Mouse (Mus musculus) intestine, embryonic 15.5 days (tissue): ENCODE measurements around the gene Wdr73. TPM values are rescaled to one million over a fixed set of nuclear protein-coding genes. Genes with fewer than 3 reads are reported as not detected.
A peak's percentile ranks its signal among the peaks of the same experiment; 100 is the strongest.

ENCODE experiments used
- ATAC-seq: fragments of 200-750 bp; cut with Nextera tagmentation; 2 replicates; pipeline ENCODE4 v1.8.0; 2017; ENCODE audit warnings: moderate TSS enrichment, moderate library complexity
- H3K27ac ChIP-seq: fragments of 300-500 bp; sonication (generic); 2 replicates; pipeline ENCODE4 v1.5.1; 2015; ENCODE audit warnings: mild to moderate bottlenecking, inconsistent platforms
- H3K27me3 ChIP-seq: fragments of 300-500 bp; sonication (generic); replicated peaks from 2 replicates; pipeline ENCODE4 v1.6.1; 2015; ENCODE audit warnings: inconsistent platforms
- H3K36me3 ChIP-seq: fragments of 300-500 bp; sonication (generic); 2 replicates; pipeline ENCODE4 v1.6.1; 2015; ENCODE audit warnings: inconsistent platforms
- H3K4me1 ChIP-seq: fragments of 300-500 bp; sonication (generic); replicated peaks from 2 replicates; pipeline ENCODE4 v1.6.1; 2015; ENCODE audit warnings: inconsistent platforms
- H3K4me2 ChIP-seq: fragments of 300-500 bp; sonication (generic); replicated peaks from 2 replicates; pipeline ENCODE4 v1.6.1; 2015; ENCODE audit warnings: mild to moderate bottlenecking, inconsistent platforms
- H3K4me3 ChIP-seq: fragments of 300-500 bp; sonication (generic); replicated peaks from 2 replicates; pipeline ENCODE4 v1.5.1; 2015; ENCODE audit warnings: inconsistent platforms
- H3K9ac ChIP-seq: fragments of 300-500 bp; sonication (generic); 2 replicates; pipeline ENCODE4 v1.6.1; 2015; ENCODE audit warnings: inconsistent platforms
- H3K9me3 ChIP-seq: fragments of 300-500 bp; sonication (generic); 2 replicates; pipeline ENCODE4 v1.6.1; 2016; ENCODE audit warnings: inconsistent platforms
- WGBS: fragments of 180-500 bp; shearing (Covaris S2); methylation state at CpG from one replicate; pipeline ENCODE4 v1.1.7; 2015; 5-methylcytosine and 5-hydroxymethylcytosine counted together
- polyA plus RNA-seq: library from polyadenylated mRNA; unstranded; fragments of >200 nt; fragmentation: Nextera tagmentation; extraction: Ambion mirVana; gene quantifications from 2 replicates; pipeline ENCODE4 v1.2.1, GENCODE M21; 2015

The Wdr73 gene
- polyA plus RNA-seq, 1 experiment from 2014 or later: 32.8 TPM

GRCm38 (mm10) chr7:80864831-80865230, 36.2 kb downstream of the Wdr73 start:
- peak overlapping the region; percentile 84; the same call in 1 of the 2 replicates for H3K27ac ChIP-seq
- no peak overlapping the region for H3K9ac ChIP-seq
- WGBS: 73% methylated on average over 8 of the region's 8 CpGs
- ATAC-seq: no peak
- H3K27me3 ChIP-seq: no peaks in the 10 kb centered on the region
- peaks cover 9% of the 10 kb centered on the region for H3K36me3 ChIP-seq
- H3K4me3 ChIP-seq: no peak overlapping the region
- peaks cover 32% of the 10 kb centered on the region for H3K4me1 ChIP-seq
- H3K9me3 ChIP-seq: no peaks in the 10 kb centered on the region
- no peak overlapping the region for H3K4me2 ChIP-seq

- no peak for ATAC-seq
- 71% methylated on average over 1 of the region's 1 CpGs for WGBS
- H3K4me3 ChIP-seq: no peak overlapping the region
Observed at GRCm38 (mm10) chr7:80864151-80864550, 36.9 kb downstream of the Wdr73 start.

GRCm38 (mm10) chr7:80863520-80863919, 37.5 kb downstream of the Wdr73 start:
- peak overlapping the region; percentile 10; the same call in 1 of the 2 replicates for H3K9ac ChIP-seq
- 81% methylated on average over 5 of the region's 5 CpGs for WGBS
- no peak overlapping the region for H3K27ac ChIP-seq
- 0 out of 2 replicates have a peak overlapping the region, but pooled peaks have one; percentile 12 for H3K4me2 ChIP-seq
- no peaks in the 10 kb centered on the region for H3K27me3 ChIP-seq
- ATAC-seq: no peak
- H3K36me3 ChIP-seq: peaks cover 9% of the 10 kb centered on the region
- peaks cover 33% of the 10 kb centered on the region for H3K4me1 ChIP-seq
- no peaks in the 10 kb centered on the region for H3K9me3 ChIP-seq
- H3K4me3 ChIP-seq: no peak overlapping the region

More at GRCm38 (mm10) chr7:80864151-80864550, 36.9 kb downstream of the Wdr73 start:
- peaks cover 9% of the 10 kb centered on the region for H3K36me3 ChIP-seq
- H3K4me1 ChIP-seq: peaks cover 33% of the 10 kb centered on the region
- H3K9me3 ChIP-seq: no peaks in the 10 kb centered on the region
- 0 out of 2 replicates have a peak overlapping the region, but pooled peaks have one; percentile 6 for H3K4me2 ChIP-seq
- H3K27me3 ChIP-seq: no peaks in the 10 kb centered on the region
- H3K27ac ChIP-seq: 0 out of 2 replicates have a peak overlapping the region, but pooled peaks have one; percentile 84
- no peak overlapping the region for H3K9ac ChIP-seq

GRCm38 (mm10) chr7:80862475-80862874, 38.6 kb downstream of the Wdr73 start:
- H3K4me1 ChIP-seq: peaks cover 33% of the 10 kb centered on the region
- H3K4me3 ChIP-seq: no peak overlapping the region
- peaks cover 3% of the 10 kb centered on the region; the same call in 1 of the 2 replicates for H3K36me3 ChIP-seq
- 0 out of 2 replicates have a peak overlapping the region, but pooled peaks have one; percentile 14 for H3K4me2 ChIP-seq
- 82% methylated on average over 2 of the region's 2 CpGs for WGBS
- no peak for ATAC-seq
- H3K9ac ChIP-seq: no peak overlapping the region
- H3K9me3 ChIP-seq: no peaks in the 10 kb centered on the region
- no peaks in the 10 kb centered on the region for H3K27me3 ChIP-seq
- no peak overlapping the region for H3K27ac ChIP-seq

GRCm38 (mm10) chr7:80860729-80861274, 40.3 kb downstream of the Wdr73 start, which contains the start of gene Zscan2:
Zscan2 (plus strand) TSS chr7:80860920.
- Histone ChIP-seq H3K4me2 (peak within 1 kb of the TSS; percentile 81), H3K36me3 (peaks cover 3% of the 10 kb centered on the region; the same call in 1 of the 2 replicates), H3K9ac (peak within 1 kb of the TSS; percentile 92), H3K27me3 (no peaks in the 10 kb centered on the region), H3K27ac (peak within 1 kb of the TSS; percentile 92), H3K9me3 (no peaks in the 10 kb centered on the region), H3K4me1 (peaks cover 28% of the 10 kb centered on the region), H3K4me3 (peak within 1 kb of the TSS; percentile 98)
- WGBS: under 1% methylated on average over 40 of the region's 40 CpGs
- peak; percentile 98 for ATAC-seq

- no peaks in the 10 kb centered on the region for H3K9me3 ChIP-seq
- H3K4me3 ChIP-seq: peak overlapping the region; percentile 98
- no peaks in the 10 kb centered on the region for H3K27me3 ChIP-seq
- H3K36me3 ChIP-seq: peaks cover 3% of the 10 kb centered on the region; the same call in 1 of the 2 replicates
- under 1% methylated on average over 13 of the region's 13 CpGs for WGBS
- H3K4me2 ChIP-seq: peak overlapping the region; percentile 76
- H3K4me1 ChIP-seq: peaks cover 23% of the 10 kb centered on the region
- ATAC-seq: peak; percentile 67
- H3K9ac ChIP-seq: peak overlapping the region; percentile 92
- H3K27ac ChIP-seq: no peak overlapping the region
Observed at GRCm38 (mm10) chr7:80860227-80860626, 40.8 kb downstream of the Wdr73 start.

- Histone ChIP-seq H3K4me1 (peaks cover 10% of the 10 kb centered on the region; the same call in 1 of the 2 replicates), H3K9me3 (no peaks in the 10 kb centered on the region), H3K36me3 (no peaks in the 10 kb centered on the region), H3K27me3 (no peaks in the 10 kb centered on the region), H3K9ac (no peak overlapping the region), H3K4me2 (no peak overlapping the region), H3K4me3 (no peak overlapping the region), H3K27ac (no peak overlapping the region)
- ATAC-seq: no peak
- WGBS: 20% methylated on average over 6 of the region's 6 CpGs
Observed at GRCm38 (mm10) chr7:80857181-80857580, 43.9 kb downstream of the Wdr73 start.

GRCm38 (mm10) chr7:80855316-80855715, 45.8 kb downstream of the Wdr73 start:
- Histone ChIP-seq H3K9me3 (no peaks in the 10 kb centered on the region), H3K27ac (no peak overlapping the region), H3K4me3 (no peak overlapping the region), H3K36me3 (no peaks in the 10 kb centered on the region), H3K4me1 (peaks cover 5% of the 10 kb centered on the region; the same call in 1 of the 2 replicates), H3K4me2 (no peak overlapping the region), H3K27me3 (no peaks in the 10 kb centered on the region), H3K9ac (no peak overlapping the region)
- no peak for ATAC-seq

GRCm38 (mm10) chr7:80853218-80853617, 47.9 kb downstream of the Wdr73 start:
- H3K4me3 ChIP-seq: no peak overlapping the region
- H3K9ac ChIP-seq: no peak overlapping the region
- ATAC-seq: no peak
- WGBS: 94% methylated on average over 3 of the region's 3 CpGs
- H3K27me3 ChIP-seq: no peaks in the 10 kb centered on the region
- no peaks in the 10 kb centered on the region for H3K36me3 ChIP-seq
- H3K27ac ChIP-seq: no peak overlapping the region
- no peaks in the 10 kb centered on the region for H3K4me1 ChIP-seq
- no peak overlapping the region for H3K4me2 ChIP-seq
- no peaks in the 10 kb centered on the region for H3K9me3 ChIP-seq

- Histone ChIP-seq H3K9me3 (no peaks in the 10 kb centered on the region), H3K36me3 (no peaks in the 10 kb centered on the region), H3K27ac (no peak overlapping the region), H3K4me1 (no peaks in the 10 kb centered on the region), H3K27me3 (no peaks in the 10 kb centered on the region), H3K4me2 (no peak overlapping the region), H3K4me3 (no peak overlapping the region), H3K9ac (no peak overlapping the region)
- ATAC-seq: no peak
- 87% methylated on average over 5 of the region's 5 CpGs for WGBS
Observed at GRCm38 (mm10) chr7:80850520-80850919, 50.5 kb downstream of the Wdr73 start.

GRCm38 (mm10) chr7:80849710-80850109, 51.4 kb downstream of the Wdr73 start:
- Histone ChIP-seq H3K4me3 (no peak overlapping the region), H3K36me3 (no peaks in the 10 kb centered on the region), H3K4me1 (no peaks in the 10 kb centered on the region), H3K27me3 (no peaks in the 10 kb centered on the region), H3K4me2 (no peak overlapping the region), H3K9ac (no peak overlapping the region), H3K27ac (no peak overlapping the region), H3K9me3 (no peaks in the 10 kb centered on the region)
- ATAC-seq: peak; percentile 78
- 25% methylated on average over 4 of the region's 4 CpGs for WGBS

- Histone ChIP-seq H3K36me3 (no peaks in the 10 kb centered on the region), H3K27me3 (no peaks in the 10 kb centered on the region), H3K4me3 (no peak overlapping the region), H3K9ac (no peak overlapping the region), H3K9me3 (no peaks in the 10 kb centered on the region), H3K27ac (no peak overlapping the region), H3K4me2 (no peak overlapping the region), H3K4me1 (no peaks in the 10 kb centered on the region)
- WGBS: 70% methylated on average over 2 of the region's 2 CpGs
- no peak for ATAC-seq
Observed at GRCm38 (mm10) chr7:80849267-80849666, 51.8 kb downstream of the Wdr73 start.

- Histone ChIP-seq H3K4me3 (no peak overlapping the region), H3K36me3 (no peaks in the 10 kb centered on the region), H3K9ac (no peak overlapping the region), H3K9me3 (no peaks in the 10 kb centered on the region), H3K4me1 (no peaks in the 10 kb centered on the region), H3K27me3 (no peaks in the 10 kb centered on the region), H3K4me2 (no peak overlapping the region), H3K27ac (no peak overlapping the region)
- WGBS: 87% methylated on average over 5 of the region's 5 CpGs
- no peak for ATAC-seq
Observed at GRCm38 (mm10) chr7:80846709-80847108, 54.4 kb downstream of the Wdr73 start.
